Mouse (Mus musculus) left cerebral cortex, adult 2 months (tissue): ENCODE results near the gene Ing2. TPM values are rescaled to one million over a fixed set of nuclear protein-coding genes. Genes with fewer than 3 reads are reported as not detected.

Experiments used
- DNase-seq, 2 experiments: peaks; one replicate each; pipeline ENCODE4 v3.0.0; 2021 to 2022; ENCODE audit warnings: low spot score in 2 of 2, mixed read lengths in 1 of 2; ENCODE audit errors: extremely low spot score in 1 of 2
- H3K27ac ChIP-seq: fragments of 200-600 bp; 2 replicates; pipeline ENCODE4 v1.8.1; 2022
- H3K4me3 ChIP-seq: fragments of 200-600 bp; 2 replicates; pipeline ENCODE4 v1.8.1; 2022
- CTCF ChIP-seq: fragments of 200-600 bp; IDR thresholded peaks from 2 replicates; pipeline ENCODE4 v1.8.1; 2022; ENCODE audit warnings: antibody characterized with exemption, mild to moderate bottlenecking, moderate library complexity
- intact Hi-C: fragments of 180-260 bp; cut with DNase I; formaldehyde crosslinking; loops from one replicate; pipeline ENCODE4 v1.15.1; 2025
- total RNA-seq, 2 experiments: library from RNA; stranded (reverse); gene quantifications; 2 replicates each; pipeline ENCODE4 v1.2.3; 2021

The Ing2 gene
- total RNA-seq, 2 experiments from 2014 or later = 52.8 to 56.0 TPM

GRCm38 (mm10) chr8:47642514-47643064 lies 32.8 kb downstream of the Ing2 start:
- H3K27ac ChIP-seq = no peak overlapping the region
- DNase-seq = no peak
- no peak for TF ChIP-seq CTCF
- no peak overlapping the region for H3K4me3 ChIP-seq
- intact Hi-C loops = no loop called here

- no peak for TF ChIP-seq CTCF
- Histone ChIP-seq H3K27ac (no peak overlapping the region), H3K4me3 (no peak overlapping the region)
- intact Hi-C loops = no loop called here
- DNase-seq = no peak
Observed at GRCm38 (mm10) chr8:47637152-47637551, 38.2 kb downstream of the Ing2 start.

GRCm38 (mm10) chr8:47636032-47636431 lies 39.3 kb downstream of the Ing2 start:
- intact Hi-C loops = no loop called here
- no peak for TF ChIP-seq CTCF

GRCm38 (mm10) chr8:47634791-47635341 lies 40.5 kb downstream of the Ing2 start:
- Histone ChIP-seq H3K4me3 (no peak overlapping the region), H3K27ac (no peak overlapping the region)
- intact Hi-C loops = no loop called here
- DNase-seq = no peak
- no peak for TF ChIP-seq CTCF

More at GRCm38 (mm10) chr8:47636032-47636431, 39.3 kb downstream of the Ing2 start:
- DNase-seq = no peak
- Histone ChIP-seq H3K27ac (no peak overlapping the region), H3K4me3 (no peak overlapping the region)

- intact Hi-C loops = no loop called here
- no peak for TF ChIP-seq CTCF
- no peak overlapping the region for H3K4me3 ChIP-seq
- no peak for DNase-seq
- H3K27ac ChIP-seq = no peak overlapping the region
Observed at GRCm38 (mm10) chr8:47621144-47621543, 54.2 kb downstream of the Ing2 start.

Other genes with a start within 250 kb of the Ing2 start
- 10 to 100 TPM; 81.5 to 92.1 TPM for gene Stox2, start 229.2 kb downstream of the Ing2 start, total RNA-seq
- 10 to 100 TPM; 56.9 to 59.5 TPM for gene Trappc11, start 142.1 kb downstream of the Ing2 start, total RNA-seq
- gene Rwdd4a, start 141.9 kb downstream of the Ing2 start, total RNA-seq = 10 to 100 TPM; 35.9 to 38.1 TPM
- gene Cdkn2aip, start 38.4 kb upstream of the Ing2 start, total RNA-seq = 10 to 100 TPM; 19.5 to 21.2 TPM
- not detected for gene Cldn24, start 146.6 kb upstream of the Ing2 start, total RNA-seq
- under 1 TPM in 1 of 2 experiments, not detected in 1; 0.58 TPM for gene Cldn22, start 148.9 kb upstream of the Ing2 start, total RNA-seq